Mouse (Mus musculus) right cerebral cortex, postnatal 10 days (tissue): ENCODE data around the gene Eipr1.

Source experiments
- DNase-seq, 2 experiments: peaks; one replicate each; pipeline ENCODE4 v3.0.0; 2021; ENCODE audit warnings: low spot score in 2 of 2

Gene Eipr1

DNA sequence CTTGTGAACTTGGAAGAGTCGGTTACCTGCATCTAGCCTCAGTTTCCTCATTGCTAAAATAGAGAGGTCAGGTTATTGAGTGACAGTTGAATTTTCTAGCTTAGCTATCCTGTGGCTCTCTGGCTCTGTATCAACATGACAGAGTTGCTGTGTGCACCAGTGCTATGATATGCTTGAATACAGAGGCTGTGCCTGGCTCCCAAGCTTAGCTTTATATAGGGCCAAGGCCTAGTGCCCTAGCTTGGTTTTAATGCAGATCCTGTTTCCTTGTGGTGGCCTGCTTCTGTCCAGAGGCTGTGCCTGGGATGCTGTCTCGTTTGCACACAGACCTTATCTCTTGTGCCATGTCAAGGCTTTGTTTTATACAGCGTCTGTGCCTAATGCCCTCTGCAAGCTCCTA is 66.3 kb downstream of the Eipr1 start:
- no peak for DNase-seq

GRCm38 (mm10) chr12:28823518-28823917 is 71.9 kb downstream of the Eipr1 start:
- no peak for DNase-seq

GRCm38 (mm10) chr12:28829502-28829901 is 77.9 kb downstream of the Eipr1 start:
- no peak for DNase-seq

DNA sequence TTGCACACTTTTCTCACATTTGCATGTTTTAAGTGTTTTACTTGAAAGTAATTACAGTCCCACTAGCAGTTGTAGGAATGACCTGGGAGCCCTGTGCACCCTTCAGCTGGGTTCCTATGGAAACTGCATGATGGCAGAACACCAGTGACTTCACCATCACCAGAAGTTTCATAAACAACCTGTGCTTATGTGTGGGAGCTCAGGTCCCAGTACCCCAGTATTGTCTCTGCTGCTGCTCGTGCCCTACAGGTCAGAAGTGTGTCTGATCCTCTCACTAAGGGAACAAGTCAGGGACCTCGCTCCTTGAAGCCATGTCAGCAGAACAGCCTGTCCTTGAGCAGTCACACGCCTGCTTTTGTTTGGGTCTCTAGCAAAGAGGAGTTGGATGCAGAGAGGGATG is 78.9 kb downstream of the Eipr1 start:
- DNase-seq: no peak

DNA sequence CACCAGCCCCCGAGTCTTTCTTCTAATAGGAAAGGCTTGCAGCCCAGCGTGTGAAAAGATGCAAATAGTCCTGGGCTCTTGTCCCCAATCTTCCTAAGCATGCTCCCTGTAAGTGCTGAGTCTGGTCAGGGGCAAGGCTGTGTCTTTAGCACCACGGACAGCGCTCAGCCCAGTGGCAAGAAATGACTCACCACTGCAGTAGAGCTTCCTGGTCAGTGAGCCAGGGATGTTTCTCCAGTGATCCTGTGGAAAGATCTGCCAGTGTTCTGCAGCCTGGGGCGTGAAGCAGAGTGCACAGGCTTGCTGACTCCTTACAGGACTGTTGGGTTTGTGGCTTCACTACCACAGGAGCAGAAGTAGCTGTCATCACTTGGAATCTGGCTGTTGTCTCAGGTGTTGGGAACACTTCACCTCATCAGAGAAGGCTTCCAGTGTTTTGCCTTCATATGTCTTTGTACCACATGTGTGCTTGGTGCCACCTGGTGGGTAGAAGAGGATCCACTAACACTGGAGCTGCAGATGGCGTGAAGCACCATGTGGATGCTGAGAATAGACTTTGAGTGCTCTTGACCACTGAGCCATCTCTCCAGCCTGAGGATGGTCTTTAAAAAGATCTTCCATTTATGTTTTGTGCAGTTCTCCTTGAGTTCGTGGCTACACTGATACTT is 79.6 kb downstream of the Eipr1 start:
- peak; percentile 62 to 75 for DNase-seq

GRCm38 (mm10) chr12:28834266-28834665 is 82.7 kb downstream of the Eipr1 start:
- no peak for DNase-seq

DNA sequence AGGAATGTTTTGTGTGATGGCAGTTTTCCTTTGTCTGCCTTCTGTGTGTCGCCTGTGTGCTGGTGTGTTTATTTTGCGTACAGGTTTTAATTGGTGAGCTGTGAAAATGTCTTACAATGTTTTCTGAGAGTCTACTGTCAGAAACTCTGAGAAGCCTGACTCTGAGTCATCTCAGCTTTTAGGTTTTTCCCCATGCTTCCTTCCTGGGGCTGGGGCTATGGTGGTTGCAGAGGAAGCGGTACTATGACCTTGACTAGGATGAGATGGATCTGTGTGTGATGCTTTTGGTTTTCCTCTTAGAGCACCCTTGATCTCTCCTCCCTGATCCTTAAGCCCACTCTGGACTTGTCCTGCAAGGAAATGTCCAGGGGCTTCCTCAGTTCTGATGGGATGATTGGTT is 84.1 kb downstream of the Eipr1 start:
- no peak for DNase-seq

DNA sequence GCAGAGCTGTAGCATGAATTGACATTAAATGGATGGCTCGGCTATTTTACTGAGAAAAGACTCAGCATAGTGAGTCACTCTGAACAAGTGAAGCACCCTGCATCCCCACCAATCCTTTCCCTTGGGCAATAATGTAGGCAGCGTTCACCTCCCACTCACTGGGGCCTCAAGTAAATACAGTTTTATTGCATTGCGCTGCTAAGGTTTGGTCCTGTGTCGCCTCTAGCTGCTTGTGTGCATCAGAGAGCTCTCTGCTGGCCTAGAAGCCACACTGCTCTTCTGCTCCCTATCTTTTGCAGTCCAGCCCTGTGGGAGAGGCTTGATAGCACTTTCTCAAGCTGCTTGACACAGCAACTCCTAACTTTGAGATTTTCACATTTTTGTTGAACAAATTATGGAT is 86.7 kb downstream of the Eipr1 start:
- DNase-seq: no peak

DNA sequence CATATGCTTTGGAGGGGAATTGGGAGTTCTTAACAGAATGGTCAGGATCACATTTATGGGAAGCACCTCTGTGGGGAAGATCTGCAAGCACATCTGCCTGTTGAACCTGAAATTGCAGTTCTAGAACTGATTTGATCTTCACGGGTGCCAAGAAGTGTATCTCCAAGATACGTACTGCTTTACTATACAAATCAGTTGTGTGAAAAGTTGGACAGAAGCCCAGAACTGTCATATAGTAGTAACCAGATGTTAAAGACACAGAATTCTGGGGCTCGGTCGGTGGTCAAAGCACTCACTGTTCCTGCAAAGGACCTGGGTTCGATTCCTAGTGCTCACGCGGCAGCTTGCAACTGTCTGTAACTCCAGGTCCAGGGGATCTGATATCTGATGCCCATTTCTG is 87.4 kb downstream of the Eipr1 start:
- DNase-seq: no peak

- no peak for DNase-seq
Observed at GRCm38 (mm10) chr12:28841179-28841698, 89.6 kb downstream of the Eipr1 start.

DNA sequence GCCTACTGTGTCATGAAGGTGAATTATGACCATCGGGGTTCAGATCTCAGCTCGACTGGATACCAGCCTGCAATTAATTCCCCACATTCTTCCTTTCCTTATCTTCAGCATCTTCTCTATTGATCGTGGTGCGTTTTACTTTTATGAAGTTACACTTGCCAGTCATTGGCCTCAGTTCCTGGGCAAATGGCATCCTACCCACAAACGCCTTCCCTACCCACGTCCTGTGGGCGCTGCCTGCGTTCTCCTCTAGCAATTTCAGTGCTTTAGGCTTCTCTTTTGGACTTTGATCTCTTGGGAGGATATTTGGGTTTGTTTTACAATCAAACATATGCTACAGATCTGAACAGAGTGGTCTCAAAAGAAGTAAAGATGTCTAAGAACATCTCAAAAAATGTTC is 94.2 kb downstream of the Eipr1 start:
- DNase-seq: no peak

- DNase-seq: no peak
Observed at GRCm38 (mm10) chr12:28847401-28847800, 95.8 kb downstream of the Eipr1 start.

DNA sequence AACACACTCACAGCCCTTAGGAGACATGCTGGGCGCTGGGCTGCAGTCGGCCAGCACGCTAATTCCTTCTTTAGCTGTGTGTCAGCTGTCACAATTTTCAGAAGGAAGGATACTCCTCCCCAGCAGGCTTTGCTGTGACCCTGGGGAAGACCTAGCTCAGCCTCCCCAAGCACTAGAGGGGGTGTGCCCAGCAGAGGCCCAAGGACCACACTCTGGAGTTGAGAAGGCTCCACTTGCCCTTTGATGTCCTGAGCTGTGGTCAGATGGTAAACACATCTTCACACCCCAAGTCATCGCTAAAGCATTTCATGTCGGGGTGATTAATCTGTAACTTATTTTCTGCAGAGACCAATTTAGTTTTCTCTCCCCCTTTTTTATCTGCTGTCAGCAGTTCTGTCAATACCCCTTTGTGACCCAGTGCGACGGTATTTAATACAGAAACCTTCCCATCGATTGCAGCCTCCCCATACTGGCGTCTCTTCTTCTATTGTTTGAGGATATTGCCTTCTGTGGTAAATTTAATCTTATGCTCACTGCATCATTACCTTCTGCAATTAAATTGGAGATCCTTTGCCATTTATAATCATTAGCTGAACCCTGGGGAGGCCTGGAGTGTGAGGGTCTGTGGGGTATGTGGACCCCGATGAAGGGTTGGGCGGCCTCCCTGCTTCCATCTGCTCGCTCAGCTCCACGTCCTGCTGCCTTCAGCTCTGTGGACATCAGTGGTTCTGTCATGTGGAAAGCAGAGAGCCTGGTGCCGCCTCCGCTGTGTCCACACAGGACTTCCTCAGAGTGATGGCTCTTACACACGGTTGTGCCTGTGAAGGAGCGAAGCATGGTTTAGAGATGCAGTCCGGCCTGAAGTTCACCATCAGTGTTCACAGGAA is 97.4 kb downstream of the Eipr1 start:
- DNase-seq: no peak

DNA sequence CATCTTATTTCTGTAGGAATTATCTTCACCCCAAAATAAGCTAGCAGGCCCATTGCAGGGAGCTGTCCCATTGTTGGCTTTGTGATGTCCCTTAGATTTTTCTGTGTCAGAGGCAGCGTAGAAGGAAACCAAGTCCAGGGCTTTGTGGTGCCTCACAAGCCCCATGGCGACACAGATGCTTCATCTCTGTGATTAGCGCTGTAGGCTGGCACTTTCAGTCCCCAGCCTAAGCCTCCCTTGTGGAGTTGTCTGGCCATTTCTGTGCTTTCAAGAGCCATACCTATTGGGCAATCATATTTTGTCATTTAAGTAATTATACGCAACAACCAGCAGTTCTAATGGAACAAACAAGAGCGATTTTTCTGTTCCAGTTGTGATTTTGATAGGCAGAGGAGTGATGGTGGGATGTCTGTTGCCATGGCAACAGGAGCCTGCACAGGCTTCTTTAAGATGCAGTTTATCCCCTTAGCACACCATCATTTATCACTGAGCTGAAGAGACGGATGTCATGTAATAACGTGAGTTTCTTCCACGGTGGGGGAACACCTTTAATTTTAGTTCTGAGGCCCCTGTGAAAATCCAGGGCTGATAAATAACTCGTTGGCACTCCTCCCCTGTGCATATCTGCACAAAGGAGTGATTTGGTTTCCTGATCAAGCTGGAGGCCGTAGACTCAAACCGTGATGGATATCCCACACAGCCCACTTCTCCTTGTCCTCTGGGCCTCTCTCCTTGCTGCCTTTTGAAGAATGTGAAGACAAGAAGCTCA is 108.1 kb downstream of the Eipr1 start:
- DNase-seq: peak; percentile 63 to 80

DNA sequence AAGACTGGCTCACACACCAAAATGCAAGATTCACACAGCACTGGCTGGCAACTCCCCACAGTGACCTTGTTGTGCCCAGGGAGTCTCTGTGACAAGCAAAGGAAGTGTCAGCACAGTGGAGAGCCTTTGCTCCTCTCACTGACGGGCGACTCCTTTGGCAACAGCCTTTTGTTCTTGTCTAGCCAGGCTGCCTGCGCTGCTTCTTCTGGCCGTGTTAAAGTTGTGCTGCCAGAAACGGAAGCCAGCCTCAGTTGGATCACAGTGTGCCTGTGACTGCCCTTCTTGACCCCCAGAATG is 108.6 kb downstream of the Eipr1 start:
- DNase-seq: peak; percentile 53 to 72

DNA sequence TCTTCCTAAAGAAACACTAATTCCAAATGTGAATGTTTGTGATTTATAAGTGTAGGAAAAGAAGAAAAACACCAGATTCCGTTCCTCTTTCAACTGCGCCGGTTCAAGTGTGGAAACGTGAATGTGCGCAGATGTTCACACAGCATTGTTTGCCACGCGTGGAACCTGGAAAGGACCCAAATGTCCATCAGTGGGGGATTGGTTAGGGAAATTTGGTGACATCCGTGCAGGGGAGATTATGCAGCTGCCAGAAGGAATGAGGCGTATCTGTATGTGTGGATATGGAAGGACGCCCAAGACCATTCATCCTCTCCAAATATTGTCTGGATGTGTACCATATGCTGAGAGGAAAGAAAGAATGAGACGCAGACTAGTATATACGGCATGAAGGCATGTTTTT is 111.7 kb downstream of the Eipr1 start:
- DNase-seq: peak in 1 of 2 experiments; percentile 65

DNA sequence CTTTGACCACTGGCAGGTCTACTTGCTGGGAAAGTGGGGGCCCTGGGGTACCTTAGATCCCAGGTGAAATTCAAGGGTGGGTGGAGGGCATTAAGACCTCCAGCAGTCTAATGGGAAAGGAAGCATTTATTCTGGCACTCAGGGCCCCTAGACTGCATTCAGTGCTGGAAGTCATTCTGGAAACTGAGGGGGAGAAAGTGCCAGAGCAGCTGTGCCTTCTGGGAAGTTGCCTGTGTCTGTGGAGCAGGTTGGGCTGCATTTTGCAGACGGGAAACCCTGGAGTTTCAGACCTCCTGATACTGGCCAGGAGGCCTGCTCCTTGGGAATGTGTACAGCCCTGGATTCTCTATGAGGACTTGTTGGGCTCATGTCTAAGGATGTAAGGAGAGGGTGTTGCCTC is 114.5 kb downstream of the Eipr1 start:
- peak in 1 of 2 experiments; percentile 47 for DNase-seq

GRCm38 (mm10) chr12:28868794-28869193 is 117.2 kb downstream of the Eipr1 start:
- DNase-seq: peak; percentile 54 to 73

GRCm38 (mm10) chr12:28872271-28872670 is 120.7 kb downstream of the Eipr1 start:
- DNase-seq: peak; percentile 88 to 94

GRCm38 (mm10) chr12:28874781-28875251 is 123.2 kb downstream of the Eipr1 start:
- DNase-seq: peak; percentile 77 to 84

- no peak for DNase-seq
Observed at GRCm38 (mm10) chr12:28875471-28875870, 123.9 kb downstream of the Eipr1 start.

GRCm38 (mm10) chr12:28880471-28880870 is 128.9 kb downstream of the Eipr1 start:
- DNase-seq: no peak
